Mouse (Mus musculus): Measurements from ENCODE around the gene Gpr37l1.
"Not testable (repeated sequence)": the region's sequence is repeated elsewhere in the genome, so short reads cannot be mapped to it uniquely, and the experiment has no call there.

The Gpr37l1 gene

DNA sequence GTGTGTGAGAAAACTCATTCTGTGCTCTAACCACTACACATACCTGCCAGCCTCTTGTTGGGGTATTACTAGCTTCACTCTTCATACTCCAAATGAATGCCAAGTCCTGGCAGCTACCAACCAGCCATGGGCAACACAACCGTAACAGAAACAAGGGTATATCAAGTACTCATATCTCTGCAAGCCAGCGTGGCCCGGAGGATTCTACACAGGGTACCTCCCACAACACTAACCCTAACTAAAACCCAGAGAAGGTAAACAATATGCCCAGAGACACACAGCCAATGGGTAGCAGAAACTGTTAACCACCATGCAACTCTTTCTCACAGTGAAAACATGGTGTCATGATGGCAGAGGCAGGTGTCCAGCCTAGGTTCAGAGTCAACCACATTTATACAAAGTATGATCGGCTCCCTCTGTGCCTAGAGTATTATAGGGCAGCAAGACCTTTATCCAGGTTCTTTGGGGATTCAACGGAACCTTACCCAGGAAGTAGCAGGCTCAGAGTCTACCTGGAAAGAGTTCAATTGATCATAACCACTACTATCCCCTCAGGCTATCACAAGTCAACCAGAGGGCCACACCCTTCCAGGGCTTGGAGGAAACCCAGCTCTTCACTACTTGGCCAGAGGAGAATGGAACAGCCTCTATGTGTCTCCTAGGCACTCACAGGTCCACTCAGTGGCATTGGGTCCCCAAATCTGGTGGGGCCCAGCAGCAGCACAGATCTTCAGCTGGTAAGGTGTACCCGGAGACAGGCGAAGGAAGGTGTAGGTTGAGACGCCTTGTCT is 42.7 kb downstream of the Gpr37l1 start:
- DNase-seq (ENCODE audit: low read depth) = no peak

DNA sequence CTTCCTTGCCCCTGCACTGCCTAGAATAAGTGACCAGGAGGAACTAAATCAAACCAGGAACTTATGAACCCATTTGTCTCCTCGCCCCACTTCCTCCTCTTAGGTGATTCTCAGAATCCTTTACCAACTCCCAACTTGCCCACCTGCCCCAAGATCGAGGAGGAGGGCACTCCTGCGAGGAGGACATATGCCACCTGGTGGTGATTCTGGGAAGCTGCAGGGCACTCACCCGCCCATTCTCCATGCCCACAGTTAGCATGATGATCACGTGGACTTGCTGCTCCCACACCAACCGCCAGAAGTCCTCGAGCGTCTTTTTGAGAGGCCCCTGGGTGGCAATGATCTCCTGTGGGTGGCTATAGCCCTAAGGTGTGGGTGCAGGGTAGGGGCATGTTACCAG is 54.8 kb downstream of the Gpr37l1 start:
- DNase-seq (ENCODE audit: low read depth) = no peak

GRCm38 (mm10) chr1:135111271-135111670 is 56.2 kb downstream of the Gpr37l1 start:
- DNase-seq (ENCODE audit: low read depth) = not testable (repeated sequence)
